In genomic region chr13:118979505-118979904, GRCm38 (mm10) we compare ENCODE assay signal across 32 mouse cellular contexts.
"Had no signal": no experiment of that assay in that cellular context is flagged by ENCODE, and none has a peak within 500 bp of the region (broad histone marks: within the 10 kb centered on the region; RNA-seq: fewer than 3 reads in every experiment).

No protein-coding gene starts in this region.

- DNase-seq: left cerebral cortex, postnatal 4 days; liver; liver, embryonic 13.5 days; liver, postnatal 0 days; lung, adult 18-20 months; lung, adult 2 months; lung, embryonic 14.5 days; lung, postnatal 10 days; lung, postnatal 14 days; lung, postnatal 36 days; lung, postnatal 4 days; midbrain, embryonic 14.5 days had no signal

- H3K4me3 ChIP-seq: limb, embryonic 10.5 days; limb, embryonic 12.5 days; limb, embryonic 13.5 days; limb, embryonic 15.5 days; liver, embryonic 12.5 days; liver, embryonic 13.5 days; liver, embryonic 15.5 days; lung, embryonic 15.5 days; megakaryocyte, embryonic 14.5 days; midbrain, embryonic 10.5 days; midbrain, embryonic 12.5 days; midbrain, embryonic 13.5 days; midbrain, embryonic 15.5 days; myocyte; neural tube, embryonic 12.5 days had no signal

- H3K9me3 ChIP-seq: limb, embryonic 10.5 days; limb, embryonic 12.5 days; limb, embryonic 13.5 days; limb, embryonic 15.5 days; liver, embryonic 12.5 days; liver, embryonic 13.5 days; liver, embryonic 15.5 days; lung, embryonic 15.5 days; megakaryocyte, embryonic 14.5 days; midbrain, embryonic 10.5 days; midbrain, embryonic 12.5 days; midbrain, embryonic 13.5 days; midbrain, embryonic 15.5 days; neural tube, embryonic 12.5 days had no signal

- H3K9ac ChIP-seq: limb, embryonic 12.5 days; limb, embryonic 13.5 days; limb, embryonic 15.5 days; liver, embryonic 12.5 days; liver, embryonic 13.5 days; liver, embryonic 14.5 days; liver, embryonic 15.5 days; liver, postnatal 0 days; lung, embryonic 14.5 days; lung, embryonic 15.5 days; midbrain, embryonic 12.5 days; midbrain, embryonic 13.5 days; midbrain, embryonic 15.5 days; neural tube, embryonic 12.5 days had no signal

- ATAC-seq: liver, embryonic 12.5 days; liver, postnatal 0 days; lung, postnatal 0 days; midbrain, embryonic 13.5 days; midbrain, embryonic 15.5 days; midbrain, embryonic 16.5 days had no signal

- H3K27ac ChIP-seq: limb, embryonic 10.5 days; limb, embryonic 12.5 days; limb, embryonic 13.5 days; limb, embryonic 15.5 days; liver, embryonic 12.5 days; liver, embryonic 13.5 days; liver, embryonic 14.5 days; liver, embryonic 15.5 days; lung, embryonic 15.5 days; macrophage; midbrain, embryonic 10.5 days; midbrain, embryonic 12.5 days; midbrain, embryonic 13.5 days; midbrain, embryonic 15.5 days; neural tube, embryonic 12.5 days had no signal

- H3K36me3 ChIP-seq: limb, embryonic 10.5 days; limb, embryonic 12.5 days; limb, embryonic 13.5 days; limb, embryonic 15.5 days; liver, embryonic 12.5 days; liver, embryonic 13.5 days; liver, embryonic 15.5 days; lung, embryonic 15.5 days; midbrain, embryonic 10.5 days; midbrain, embryonic 12.5 days; midbrain, embryonic 13.5 days; midbrain, embryonic 15.5 days; neural tube, embryonic 12.5 days had no signal

- H3K27me3 ChIP-seq: limb, embryonic 12.5 days; limb, embryonic 13.5 days; limb, embryonic 15.5 days; liver, embryonic 12.5 days; liver, embryonic 13.5 days; liver, embryonic 15.5 days; lung, embryonic 15.5 days; megakaryocyte, embryonic 14.5 days; midbrain, embryonic 12.5 days; midbrain, embryonic 13.5 days; midbrain, embryonic 15.5 days; neural tube, embryonic 12.5 days had no signal

- H3K4me2 ChIP-seq: limb, embryonic 12.5 days; limb, embryonic 13.5 days; limb, embryonic 15.5 days; liver, embryonic 11.5 days; liver, embryonic 12.5 days; liver, embryonic 13.5 days; liver, embryonic 15.5 days; lung, embryonic 14.5 days; lung, embryonic 15.5 days; midbrain, embryonic 11.5 days; midbrain, embryonic 12.5 days; midbrain, embryonic 13.5 days; midbrain, embryonic 15.5 days; neural tube, embryonic 12.5 days had no signal

- H3K4me1 ChIP-seq: liver, embryonic 12.5 days; liver, embryonic 13.5 days; liver, embryonic 15.5 days; lung, embryonic 15.5 days; megakaryocyte, embryonic 14.5 days; midbrain, embryonic 10.5 days; midbrain, embryonic 15.5 days had no signal
